Mouse (Mus musculus) hindbrain, embryonic 14.5 days (tissue): ENCODE measurements around the gene Ntpcr. TPM values are rescaled to one million over a fixed set of nuclear protein-coding genes. Genes with fewer than 3 reads are reported as not detected.
A peak's percentile ranks its signal among the peaks of the same experiment; 100 is the strongest.

ENCODE experiments used
- ATAC-seq: fragments of 200-750 bp; cut with Nextera tagmentation; 2 replicates; pipeline ENCODE4 v1.8.0; 2017; ENCODE audit warnings: moderate number of reproducible peaks, mild to moderate bottlenecking, moderate TSS enrichment, moderate library complexity; ENCODE audit not compliant: low FRiP score
- DNase-seq: peaks from one replicate; pipeline ENCODE4 v3.0.0-alpha.2; 2015; ENCODE audit warnings: low spot score
- H3K27ac ChIP-seq: fragments of 300-500 bp; sonication (generic); 2 replicates; pipeline ENCODE4 v1.5.1; 2014; ENCODE audit warnings: mild to moderate bottlenecking, moderate library complexity
- H3K27me3 ChIP-seq: fragments of 300-500 bp; sonication (generic); 2 replicates; pipeline ENCODE4 v1.6.1; 2014; ENCODE audit warnings: mild to moderate bottlenecking, low read length, mixed read lengths; ENCODE audit not compliant: control insufficient read depth, insufficient read depth
- H3K36me3 ChIP-seq: fragments of 300-500 bp; sonication (generic); replicated peaks from 2 replicates; pipeline ENCODE4 v1.6.1; 2014; ENCODE audit not compliant: control insufficient read depth, insufficient read depth
- H3K4me1 ChIP-seq: fragments of 300-500 bp; sonication (generic); replicated peaks from 2 replicates; pipeline ENCODE4 v1.6.1; 2014; ENCODE audit warnings: antibody characterized with exemption, low read length, mixed read lengths; ENCODE audit not compliant: control insufficient read depth, insufficient read depth
- H3K4me2 ChIP-seq: fragments of 300-500 bp; sonication (generic); replicated peaks from 2 replicates; pipeline ENCODE4 v1.6.1; 2014; ENCODE audit warnings: mild to moderate bottlenecking, moderate library complexity
- H3K4me3 ChIP-seq: fragments of 300-500 bp; sonication (generic); replicated peaks from 2 replicates; pipeline ENCODE4 v1.5.1; 2014; ENCODE audit warnings: mild to moderate bottlenecking, low read length
- H3K9ac ChIP-seq: fragments of 300-500 bp; sonication (generic); 2 replicates; pipeline ENCODE4 v1.6.1; 2014
- H3K9me3 ChIP-seq: fragments of 300-500 bp; sonication (generic); 2 replicates; pipeline ENCODE4 v1.6.1; 2016; ENCODE audit warnings: low read length; ENCODE audit not compliant: control insufficient read depth
- WGBS: fragments of 180-500 bp; shearing (Covaris S2); extraction: QIAGEN DNeasy Blood & Tissue Kit; methylation state at CpG from one replicate; pipeline ENCODE4 v1.1.7; 2014; 5-methylcytosine and 5-hydroxymethylcytosine counted together
- polyA plus RNA-seq: library from polyadenylated mRNA; unstranded; fragments of >200 nt; fragmentation: Nextera tagmentation; extraction: Ambion mirVana; gene quantifications from 2 replicates; pipeline ENCODE4 v1.2.1, GENCODE M21; 2014

Gene Ntpcr
- polyA plus RNA-seq, 1 experiment from 2014 or later = 38.6 TPM

DNA sequence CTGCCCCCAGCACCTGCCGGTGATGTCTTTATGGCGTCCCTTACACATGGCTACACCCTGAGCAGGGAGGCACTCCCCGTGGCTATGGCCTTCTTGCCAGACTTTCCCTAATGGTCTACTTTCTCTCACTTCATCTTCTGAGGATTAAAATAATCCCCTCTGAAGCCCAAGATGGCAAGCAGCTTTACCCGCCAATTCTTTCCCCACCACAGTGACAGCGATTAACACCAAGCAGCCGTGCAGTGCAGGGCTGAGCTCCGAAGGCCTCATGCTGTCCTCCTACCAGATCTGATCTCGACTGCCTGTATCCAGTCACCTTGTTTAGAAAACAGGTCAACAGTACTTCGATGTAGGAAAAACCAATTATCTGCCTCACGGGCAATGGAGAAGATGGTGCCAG is 10.9 kb downstream of the Ntpcr start:
- Histone ChIP-seq H3K4me1 (no peaks in the 10 kb centered on the region), H3K9me3 (no peaks in the 10 kb centered on the region), H3K4me3 (no peak overlapping the region), H3K27me3 (no peaks in the 10 kb centered on the region), H3K27ac (no peak overlapping the region), H3K9ac (no peak overlapping the region), H3K4me2 (no peak overlapping the region), H3K36me3 (no peaks in the 10 kb centered on the region)
- ATAC-seq = no peak
- WGBS = 87% methylated on average over 10 of the region's 10 CpGs
- DNase-seq = no peak

DNA sequence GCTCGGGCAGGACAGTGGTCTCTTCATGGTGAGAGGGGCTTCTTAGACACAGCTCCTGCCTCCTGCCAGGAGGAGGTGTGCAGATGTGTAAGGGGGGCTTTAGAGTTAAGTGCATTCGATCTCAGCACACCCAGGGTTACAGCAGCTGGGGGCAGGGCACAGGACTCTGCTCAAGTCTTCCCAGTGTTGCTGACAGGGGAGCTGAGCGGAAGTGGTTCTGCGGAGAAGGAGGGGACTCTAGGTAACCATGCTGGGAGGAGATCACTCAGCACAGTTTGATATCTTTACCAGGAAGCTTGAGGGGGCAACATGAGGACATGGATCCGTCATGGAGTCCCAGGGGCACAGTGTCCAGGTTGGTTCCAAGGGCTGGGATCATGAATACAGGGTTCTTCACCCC is 11.6 kb downstream of the Ntpcr start:
- H3K4me3 ChIP-seq = no peak overlapping the region
- DNase-seq (no peak), ATAC-seq (no peak)
- no peaks in the 10 kb centered on the region for H3K4me1 ChIP-seq
- no peak overlapping the region for H3K4me2 ChIP-seq
- no peaks in the 10 kb centered on the region for H3K36me3 ChIP-seq
- H3K27me3 ChIP-seq = no peaks in the 10 kb centered on the region
- H3K9me3 ChIP-seq = no peaks in the 10 kb centered on the region
- H3K9ac ChIP-seq = no peak overlapping the region
- whole genome bisulfite sequencing = 73% methylated on average over 5 of the region's 5 CpGs
- H3K27ac ChIP-seq = no peak overlapping the region

DNA sequence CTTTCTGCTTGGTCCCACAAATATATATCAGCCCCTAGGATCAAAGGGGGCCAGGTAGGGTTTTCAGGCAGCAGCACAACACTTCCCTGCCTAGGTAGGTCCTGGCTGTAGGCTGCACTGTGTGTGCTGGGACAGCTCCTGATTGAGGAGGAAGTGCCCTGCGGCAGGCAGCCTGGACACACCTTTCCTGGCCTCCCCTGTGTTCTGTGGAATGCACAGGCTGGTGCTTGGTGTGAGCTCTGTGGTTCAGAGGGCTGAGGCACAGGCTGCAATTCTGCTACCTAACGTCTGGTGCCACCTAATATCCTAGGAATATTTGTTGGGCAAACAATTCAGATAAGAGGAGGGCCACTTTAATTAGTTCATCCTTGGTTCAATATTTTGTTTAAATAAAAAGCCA is 12.1 kb downstream of the Ntpcr start:
- no peaks in the 10 kb centered on the region for H3K9me3 ChIP-seq
- H3K27me3 ChIP-seq = no peaks in the 10 kb centered on the region
- H3K36me3 ChIP-seq = no peaks in the 10 kb centered on the region
- H3K27ac ChIP-seq = no peak overlapping the region
- ATAC-seq (no peak), DNase-seq (no peak)
- H3K4me3 ChIP-seq = no peak overlapping the region
- no peak overlapping the region for H3K4me2 ChIP-seq
- 69% methylated on average over 2 of the region's 2 CpGs for WGBS
- H3K9ac ChIP-seq = no peak overlapping the region
- H3K4me1 ChIP-seq = no peaks in the 10 kb centered on the region

DNA sequence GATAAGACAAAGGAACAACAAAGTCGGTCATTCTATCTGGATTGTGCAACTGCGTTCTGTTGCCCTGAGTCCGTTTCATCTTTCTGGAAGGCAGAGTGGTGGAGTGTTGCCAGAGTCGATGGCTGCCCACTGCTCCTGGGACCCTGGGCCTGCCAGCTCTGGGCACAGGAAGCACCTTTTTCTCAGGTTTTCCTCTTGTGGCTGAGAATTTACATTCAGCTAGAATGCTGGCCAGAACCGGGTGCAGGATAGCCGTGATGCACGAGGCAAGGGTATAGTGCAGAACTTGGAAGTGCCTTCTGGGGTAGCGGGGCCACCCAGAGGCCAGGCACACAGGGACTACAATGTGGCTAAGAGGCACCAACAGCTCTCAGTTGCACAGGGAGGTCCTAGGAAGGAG is 12.6 kb downstream of the Ntpcr start:
- H3K9ac ChIP-seq = no peak overlapping the region
- H3K4me1 ChIP-seq = no peaks in the 10 kb centered on the region
- 86% methylated on average over 8 of the region's 8 CpGs for WGBS
- H3K27ac ChIP-seq = no peak overlapping the region
- no peaks in the 10 kb centered on the region for H3K36me3 ChIP-seq
- ATAC-seq (no peak), DNase-seq (no peak)
- no peak overlapping the region for H3K4me3 ChIP-seq
- no peaks in the 10 kb centered on the region for H3K9me3 ChIP-seq
- no peaks in the 10 kb centered on the region for H3K27me3 ChIP-seq
- no peak overlapping the region for H3K4me2 ChIP-seq

DNA sequence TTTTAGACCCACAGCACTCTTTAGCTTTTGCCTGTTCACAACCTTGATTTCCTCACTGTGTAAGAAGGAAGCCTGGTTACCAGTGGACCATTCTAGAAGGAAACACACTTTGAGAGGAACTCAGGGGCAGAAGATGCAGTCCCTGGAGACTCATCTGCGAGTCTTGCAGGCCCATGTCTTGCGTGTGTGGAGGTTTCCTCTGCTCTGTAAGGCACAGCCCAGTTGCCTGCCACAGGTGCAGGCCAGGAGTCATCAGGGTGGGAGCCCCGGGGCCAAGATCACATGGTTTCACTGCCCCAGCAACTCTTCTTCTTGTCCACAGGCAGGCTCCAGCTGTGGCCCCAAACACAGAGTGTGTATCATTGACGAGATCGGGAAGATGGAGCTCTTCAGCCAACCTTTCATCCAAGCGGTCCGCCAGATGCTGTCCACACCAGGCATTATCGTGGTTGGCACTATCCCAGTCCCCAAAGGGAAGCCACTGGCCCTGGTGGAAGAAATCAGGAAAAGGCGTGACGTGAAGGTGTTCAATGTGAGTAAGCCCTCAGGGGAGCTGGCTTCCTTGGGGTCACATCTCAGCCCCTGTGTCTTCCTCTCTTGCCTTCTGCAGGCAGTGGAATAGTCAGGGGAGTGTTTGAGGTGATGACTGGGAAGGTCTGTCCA is 15.3 kb downstream of the Ntpcr start:
- DNase-seq = no peak
- no peak overlapping the region for H3K4me3 ChIP-seq

DNA sequence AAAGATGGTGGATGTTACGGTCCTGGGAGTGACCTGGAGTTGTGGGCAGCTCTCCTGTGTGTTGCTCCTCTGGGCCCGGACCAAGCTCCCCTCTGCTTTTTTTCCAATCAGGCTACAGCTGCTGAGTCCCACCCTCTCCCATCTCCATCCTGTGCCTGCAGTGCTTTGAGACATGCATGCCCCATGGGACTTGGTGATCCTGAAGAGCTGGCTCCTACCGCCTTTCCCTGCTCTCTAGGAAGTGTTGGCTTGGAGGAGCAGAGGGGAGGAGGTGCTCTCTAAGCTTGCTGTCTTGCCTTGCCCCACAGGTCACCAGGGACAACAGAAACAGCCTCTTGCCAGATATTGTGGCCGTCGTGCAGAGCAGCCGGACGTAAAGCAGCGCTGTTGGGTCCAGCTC is 17.6 kb downstream of the Ntpcr start:
- Histone ChIP-seq H3K9me3 (no peaks in the 10 kb centered on the region), H3K9ac (no peak overlapping the region), H3K4me2 (no peak overlapping the region), H3K4me1 (no peaks in the 10 kb centered on the region), H3K27ac (no peak overlapping the region), H3K36me3 (no peaks in the 10 kb centered on the region; the same call in 1 of the 2 replicates), H3K4me3 (no peak overlapping the region), H3K27me3 (no peaks in the 10 kb centered on the region)
- WGBS = 62% methylated on average over 8 of the region's 8 CpGs
- no peak for ATAC-seq
- DNase-seq = no peak

More for the DNA sequence above, 15.3 kb downstream of the Ntpcr start:
- H3K36me3 ChIP-seq = no peaks in the 10 kb centered on the region; the same call in 1 of the 2 replicates
- no peaks in the 10 kb centered on the region for H3K27me3 ChIP-seq
- 90% methylated on average over 10 of the region's 10 CpGs for WGBS
- H3K9ac ChIP-seq = no peak overlapping the region
- no peak overlapping the region for H3K27ac ChIP-seq
- H3K4me2 ChIP-seq = no peak overlapping the region
- no peaks in the 10 kb centered on the region for H3K9me3 ChIP-seq
- no peaks in the 10 kb centered on the region for H3K4me1 ChIP-seq
- no peak for ATAC-seq

DNA sequence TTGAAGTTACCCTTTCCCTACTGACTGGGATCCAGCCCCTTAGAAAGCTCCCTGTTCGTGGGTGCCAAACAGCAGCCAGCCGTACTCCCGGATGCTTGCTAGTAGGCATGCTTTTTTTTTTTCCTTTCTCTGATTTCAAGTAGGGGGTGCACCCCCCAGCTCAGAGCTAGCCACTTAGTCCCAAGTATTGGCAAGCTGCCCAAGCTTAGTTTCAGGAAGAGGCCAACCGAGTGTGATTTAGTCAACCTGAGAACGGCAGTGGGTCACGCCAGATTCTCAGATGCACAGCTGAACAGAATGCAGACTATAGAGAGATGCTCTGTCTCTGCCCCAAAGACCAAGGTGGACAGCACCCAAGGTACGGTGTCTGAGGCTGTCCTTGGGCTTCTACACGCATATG is 21.1 kb downstream of the Ntpcr start:
- 65% methylated on average over 8 of the region's 8 CpGs for WGBS

DNA sequence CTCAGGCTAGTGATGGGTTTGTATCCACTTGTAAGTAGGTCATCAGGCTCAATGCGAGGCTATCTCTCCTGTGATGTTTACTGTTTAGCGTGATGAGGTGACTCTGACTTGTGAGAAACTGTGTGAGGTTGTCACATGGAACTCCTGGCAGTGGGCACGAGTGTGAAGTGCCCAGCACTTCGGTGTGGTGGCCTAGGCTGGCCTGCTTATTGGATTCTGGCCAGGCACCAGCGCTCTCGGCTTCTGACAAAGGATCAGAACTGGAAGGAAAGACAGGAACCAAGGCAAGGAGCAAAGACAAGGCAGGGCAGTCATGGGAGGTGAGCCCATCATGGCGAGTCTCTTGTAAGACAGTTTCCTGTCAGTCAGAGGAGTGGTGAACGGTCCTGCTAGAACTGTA is 26.1 kb downstream of the Ntpcr start:
- Histone ChIP-seq H3K9ac (no peak overlapping the region), H3K4me1 (peaks cover 8% of the 10 kb centered on the region; the same call in 1 of the 2 replicates), H3K4me2 (no peak overlapping the region), H3K27ac (peak overlapping the region; percentile 9; the same call in 1 of the 2 replicates), H3K27me3 (no peaks in the 10 kb centered on the region), H3K9me3 (no peaks in the 10 kb centered on the region), H3K36me3 (0 out of 2 replicates have a peak, but pooled peaks cover 13% of the 10 kb centered on the region), H3K4me3 (no peak overlapping the region)
- ATAC-seq (no peak), DNase-seq (no peak)
- 70% methylated on average over 8 of the region's 8 CpGs for WGBS

More for the DNA sequence above, 21.1 kb downstream of the Ntpcr start:
- Histone ChIP-seq H3K9me3 (no peaks in the 10 kb centered on the region), H3K4me3 (no peak overlapping the region), H3K36me3 (peaks cover 3% of the 10 kb centered on the region; the same call in 1 of the 2 replicates), H3K27ac (no peak overlapping the region), H3K27me3 (no peaks in the 10 kb centered on the region), H3K4me2 (no peak overlapping the region), H3K4me1 (no peaks in the 10 kb centered on the region), H3K9ac (no peak overlapping the region)
- DNase-seq (no peak), ATAC-seq (no peak)

DNA sequence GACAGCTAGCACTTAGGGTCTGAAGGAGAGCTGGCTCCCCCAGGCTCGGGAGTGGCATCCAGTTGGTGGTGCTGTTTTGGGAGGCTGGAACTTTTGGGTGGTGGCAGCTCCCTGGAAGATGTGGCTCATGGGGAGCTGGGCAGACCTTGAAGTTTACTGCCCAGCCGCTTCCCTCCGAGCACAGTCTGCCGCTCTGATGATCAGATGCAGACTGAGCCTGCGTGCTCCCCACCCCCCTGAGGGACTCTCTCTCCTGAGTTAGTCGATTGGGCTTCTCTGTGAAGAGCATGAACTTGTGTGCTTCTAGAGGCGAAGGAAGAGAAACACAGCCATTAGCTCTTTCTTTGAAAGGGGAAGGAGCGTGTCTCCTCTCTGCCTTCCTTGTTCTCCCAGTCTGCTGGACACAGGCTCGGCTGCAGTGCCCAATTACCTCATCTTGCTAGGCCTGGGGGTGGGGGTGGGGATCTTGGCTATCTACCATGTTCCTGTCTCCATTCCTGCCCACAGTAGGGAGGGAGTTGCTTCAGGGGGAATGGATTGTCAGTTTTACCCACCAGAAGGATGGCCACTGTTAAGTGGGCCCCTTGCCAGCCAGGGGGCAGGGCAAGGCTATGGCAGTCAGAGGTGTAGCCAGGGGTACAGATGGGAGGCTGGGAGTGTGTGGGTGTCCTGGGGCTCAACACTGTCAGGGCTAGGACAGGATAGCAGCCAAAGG is 26.8 kb downstream of the Ntpcr start:
- Histone ChIP-seq H3K4me1 (peaks cover 8% of the 10 kb centered on the region; the same call in 1 of the 2 replicates), H3K9me3 (no peaks in the 10 kb centered on the region), H3K27ac (peak overlapping the region; percentile 20), H3K4me2 (no peak overlapping the region), H3K36me3 (peaks cover 19% of the 10 kb centered on the region; the same call in 1 of the 2 replicates), H3K4me3 (no peak overlapping the region), H3K27me3 (no peaks in the 10 kb centered on the region), H3K9ac (no peak overlapping the region)
- DNase-seq = no peak
- 50% methylated on average over 9 of the region's 9 CpGs for WGBS
- peak; percentile 62; the same call in 1 of the 2 replicates for ATAC-seq
